Mouse (Mus musculus): ENCODE results near the gene Rnf32.

Rnf32 gene

DNA sequence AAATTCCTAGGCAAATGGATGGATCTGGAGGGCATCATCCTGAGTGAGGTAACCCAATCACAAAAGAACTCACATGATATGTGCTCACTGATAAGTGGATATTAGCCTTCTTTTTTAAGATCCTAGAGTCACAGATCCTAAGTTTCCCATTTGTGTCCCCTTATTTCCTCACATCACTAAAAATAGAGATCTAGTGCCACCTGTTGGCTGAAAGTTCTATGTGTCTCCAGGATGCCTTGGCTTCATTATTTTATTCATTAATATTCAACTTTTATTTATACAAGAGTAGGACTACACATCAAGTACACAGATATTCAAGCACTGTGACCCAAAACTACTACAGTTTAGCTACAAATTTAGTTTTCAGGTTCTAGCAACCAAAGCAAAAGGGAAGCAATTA lies 79.0 kb downstream of the Rnf32 start:
- DNase-seq, result no peak
